Mouse (Mus musculus) neural tube, embryonic 11.5 days (tissue): Measurements from ENCODE around the gene Sdsl. TPM values are rescaled to one million over a fixed set of nuclear protein-coding genes. Genes with fewer than 3 reads are reported as not detected.

ENCODE experiments used
- ATAC-seq: fragments of 200-750 bp; cut with Nextera tagmentation; 2 replicates; pipeline ENCODE4 v1.8.0; 2017; ENCODE audit warnings: moderate number of reproducible peaks, mild to moderate bottlenecking, moderate TSS enrichment, moderate library complexity; ENCODE audit not compliant: insufficient read depth, low FRiP score, low TSS enrichment
- DNase-seq: peaks from one replicate; pipeline ENCODE4 v3.0.0-alpha.2; 2015; ENCODE audit warnings: low spot score
- H3K27ac ChIP-seq: fragments of 300-500 bp; sonication (generic); 2 replicates; pipeline ENCODE4 v1.5.1; 2014; ENCODE audit warnings: low read depth, mild to moderate bottlenecking, low read length
- H3K27me3 ChIP-seq: fragments of 300-500 bp; sonication (generic); 2 replicates; pipeline ENCODE4 v1.6.1; 2014; ENCODE audit warnings: mild to moderate bottlenecking, low read length, mixed read lengths; ENCODE audit not compliant: control insufficient read depth, insufficient read depth
- H3K36me3 ChIP-seq: fragments of 300-500 bp; sonication (generic); 2 replicates; pipeline ENCODE4 v1.6.1; 2014; ENCODE audit warnings: mild to moderate bottlenecking, low read length, moderate library complexity, mixed read lengths; ENCODE audit not compliant: control insufficient read depth, insufficient read depth
- H3K4me1 ChIP-seq: fragments of 300-500 bp; sonication (generic); 2 replicates; pipeline ENCODE4 v1.6.1; 2014; ENCODE audit warnings: low read length, mixed read lengths; ENCODE audit not compliant: control insufficient read depth, insufficient read depth
- H3K4me2 ChIP-seq: fragments of 300-500 bp; sonication (generic); 2 replicates; pipeline ENCODE4 v1.6.1; 2014; ENCODE audit warnings: low read depth, mild to moderate bottlenecking, moderate library complexity
- H3K4me3 ChIP-seq: fragments of 300-500 bp; sonication (generic); 2 replicates; pipeline ENCODE4 v1.5.1; 2014; ENCODE audit warnings: low read depth, low read length
- H3K9ac ChIP-seq: fragments of 300-500 bp; sonication (generic); 2 replicates; pipeline ENCODE4 v1.6.1; 2014; ENCODE audit warnings: mild to moderate bottlenecking, low read length
- H3K9me3 ChIP-seq: fragments of 300-500 bp; sonication (generic); 2 replicates; pipeline ENCODE4 v1.6.1; 2016; ENCODE audit warnings: low read length; ENCODE audit not compliant: control insufficient read depth
- WGBS: fragments of 180-500 bp; shearing (Covaris S2); extraction: QIAGEN DNeasy Blood & Tissue Kit; methylation state at CpG from one replicate; pipeline ENCODE4 v1.1.7; 2014; 5-methylcytosine and 5-hydroxymethylcytosine counted together
- polyA plus RNA-seq: library from polyadenylated mRNA; unstranded; fragments of >200 nt; fragmentation: Nextera tagmentation; extraction: Ambion mirVana; gene quantifications from 2 replicates; pipeline ENCODE4 v1.2.1, GENCODE M21; 2014

Gene Sdsl
- polyA plus RNA-seq, 1 experiment from 2014 or later, result 5.3 TPM

GRCm38 (mm10) chr5:120487844-120488243, 15.2 kb upstream of the Sdsl start:
- H3K4me2 ChIP-seq, result no peak overlapping the region
- H3K36me3 ChIP-seq, result peaks cover 10% of the 10 kb centered on the region
- H3K4me3 ChIP-seq, result no peak overlapping the region
- ATAC-seq (no peak), DNase-seq (no peak)
- no peaks in the 10 kb centered on the region for H3K9me3 ChIP-seq
- H3K4me1 ChIP-seq, result no peaks in the 10 kb centered on the region
- H3K9ac ChIP-seq, result no peak overlapping the region
- no peak overlapping the region for H3K27ac ChIP-seq
- H3K27me3 ChIP-seq, result no peaks in the 10 kb centered on the region
- WGBS, result 94% methylated on average over 8 of the region's 8 CpGs

GRCm38 (mm10) chr5:120483399-120483798, 10.8 kb upstream of the Sdsl start:
- Histone ChIP-seq H3K4me2 (no peak overlapping the region), H3K4me3 (no peak overlapping the region), H3K27ac (no peak overlapping the region), H3K9me3 (no peaks in the 10 kb centered on the region), H3K36me3 (peaks cover 7% of the 10 kb centered on the region), H3K9ac (no peak overlapping the region), H3K27me3 (no peaks in the 10 kb centered on the region), H3K4me1 (no peaks in the 10 kb centered on the region)
- DNase-seq (no peak), ATAC-seq (no peak)
- WGBS, result 84% methylated on average over 19 of the region's 19 CpGs

- no peak for ATAC-seq
- H3K36me3 ChIP-seq, result peaks cover 4% of the 10 kb centered on the region
- H3K9ac ChIP-seq, result no peak overlapping the region
- no peaks in the 10 kb centered on the region for H3K27me3 ChIP-seq
- no peak overlapping the region for H3K4me2 ChIP-seq
- H3K9me3 ChIP-seq, result no peaks in the 10 kb centered on the region
- no peak overlapping the region for H3K4me3 ChIP-seq
- H3K4me1 ChIP-seq, result no peaks in the 10 kb centered on the region
- 62% methylated on average over 9 of the region's 9 CpGs for WGBS
- H3K27ac ChIP-seq, result no peak overlapping the region
- no peak for DNase-seq
Observed at GRCm38 (mm10) chr5:120481205-120481604, 8.6 kb upstream of the Sdsl start.

GRCm38 (mm10) chr5:120479538-120479937, 6.9 kb upstream of the Sdsl start:
- Histone ChIP-seq H3K27me3 (no peaks in the 10 kb centered on the region), H3K27ac (no peak overlapping the region), H3K9me3 (no peaks in the 10 kb centered on the region), H3K4me3 (no peak overlapping the region), H3K4me2 (no peak overlapping the region), H3K9ac (no peak overlapping the region), H3K4me1 (no peaks in the 10 kb centered on the region), H3K36me3 (no peaks in the 10 kb centered on the region)
- no peak for ATAC-seq
- DNase-seq, result no peak
- 71% methylated on average over 4 of the region's 4 CpGs for WGBS

GRCm38 (mm10) chr5:120477993-120478392, 5.4 kb upstream of the Sdsl start:
- 88% methylated on average over 5 of the region's 5 CpGs for WGBS
- Histone ChIP-seq H3K4me1 (no peaks in the 10 kb centered on the region), H3K9me3 (no peaks in the 10 kb centered on the region), H3K4me3 (no peak overlapping the region), H3K27ac (no peak overlapping the region), H3K27me3 (no peaks in the 10 kb centered on the region), H3K9ac (no peak overlapping the region), H3K4me2 (no peak overlapping the region), H3K36me3 (no peaks in the 10 kb centered on the region)
- ATAC-seq (no peak), DNase-seq (no peak)

GRCm38 (mm10) chr5:120476296-120476695, 3.7 kb upstream of the Sdsl start, which contains the start of gene Sds:
Gene Sds, plus strand, starts transcription at chr5:120476526.
- DNase-seq (no peak), ATAC-seq (no peak)
- WGBS, result 16% methylated on average over 13 of the region's 13 CpGs

GRCm38 (mm10) chr5:120475861-120476260, 3.3 kb upstream of the Sdsl start:
- DNase-seq (no peak), ATAC-seq (no peak)
- H3K27me3 ChIP-seq, result no peaks in the 10 kb centered on the region
- H3K9ac ChIP-seq, result no peak overlapping the region
- no peaks in the 10 kb centered on the region for H3K4me1 ChIP-seq
- H3K9me3 ChIP-seq, result no peaks in the 10 kb centered on the region
- H3K4me2 ChIP-seq, result no peak overlapping the region
- H3K27ac ChIP-seq, result no peak overlapping the region
- no peaks in the 10 kb centered on the region for H3K36me3 ChIP-seq
- no peak overlapping the region for H3K4me3 ChIP-seq
- 55% methylated on average over 8 of the region's 8 CpGs for WGBS

More at GRCm38 (mm10) chr5:120476296-120476695, 3.7 kb upstream of the Sdsl start, which contains the start of gene Sds:
- Histone ChIP-seq H3K4me3 (no peak within 1 kb of the TSS), H3K9me3 (no peaks in the 10 kb centered on the region), H3K36me3 (no peaks in the 10 kb centered on the region), H3K27me3 (no peaks in the 10 kb centered on the region), H3K27ac (no peak within 1 kb of the TSS), H3K9ac (no peak within 1 kb of the TSS), H3K4me2 (no peak within 1 kb of the TSS), H3K4me1 (no peaks in the 10 kb centered on the region)

GRCm38 (mm10) chr5:120473361-120473760, 751 bp upstream of the Sdsl start:
- Histone ChIP-seq H3K9ac (no peak overlapping the region), H3K27me3 (no peaks in the 10 kb centered on the region), H3K4me3 (no peak overlapping the region), H3K4me1 (no peaks in the 10 kb centered on the region), H3K9me3 (no peaks in the 10 kb centered on the region), H3K27ac (no peak overlapping the region), H3K36me3 (no peaks in the 10 kb centered on the region), H3K4me2 (no peak overlapping the region)
- no peak for ATAC-seq
- WGBS, result 93% methylated on average over 2 of the region's 2 CpGs
- no peak for DNase-seq

GRCm38 (mm10) chr5:120471538-120471937, 1.1 kb downstream of the Sdsl start:
- ATAC-seq (no peak), DNase-seq (no peak)
- Histone ChIP-seq H3K9me3 (no peaks in the 10 kb centered on the region), H3K27me3 (no peaks in the 10 kb centered on the region), H3K4me1 (no peaks in the 10 kb centered on the region), H3K4me3 (no peak overlapping the region), H3K27ac (no peak overlapping the region), H3K9ac (no peak overlapping the region), H3K4me2 (no peak overlapping the region), H3K36me3 (no peaks in the 10 kb centered on the region)
- 52% methylated on average over 4 of the region's 4 CpGs for WGBS
